Mouse (Mus musculus): ENCODE measurements around the gene Pitpnc1.

GRCm38 (mm10) chr11:107415901-107416560 lies 54.5 kb downstream of the Pitpnc1 start:
- TF ChIP-seq CTCF (IDR thresholded peaks at IDR 0.05; ENCODE audit: low read depth) (no peak), EP300 (IDR thresholded peaks at IDR 0.05; ENCODE audit: low read depth) (no peak)
